Mouse (Mus musculus): ENCODE results near the gene Gm21294. TPM values are rescaled to one million over a fixed set of nuclear protein-coding genes. Genes with fewer than 3 reads are reported as not detected.
"Not testable (repeated sequence)": the region's sequence is repeated elsewhere in the genome, so short reads cannot be mapped to it uniquely, and the experiment has no call there.

Gene Gm21294
- polyA plus RNA-seq (2014; fragmentation: Nextera tagmentation; extraction: Ambion mirVana), result not detected in 2 replicates

- DNase-seq (ENCODE audit: low spot score); H3K4me2 ChIP-seq (ENCODE audit: low read length); H3K9ac ChIP-seq (ENCODE audit: low read length); H3K27ac ChIP-seq (ENCODE audit: low read depth, low read length); H3K36me3 ChIP-seq (ENCODE audit: control insufficient read depth, insufficient read depth, low read length); H3K9me3 ChIP-seq (replicated peaks; ENCODE audit: control insufficient read depth, low read length); H3K4me1 ChIP-seq (ENCODE audit: control insufficient read depth, insufficient read depth, low read length); H3K4me3 ChIP-seq (ENCODE audit: low read depth, low read length); ATAC-seq; H3K27me3 ChIP-seq (replicated peaks; ENCODE audit: control insufficient read depth, insufficient read depth, low read length): not testable (repeated sequence)
- no CpG with 5 or more reads among the region's 5 CpGs for WGBS
These were observed at the start of gene Gm21294 for GRCm38 (mm10) chrY:89052506-89052905. TSS of gene Gm21294 (plus strand) at chrY:89052806.

- no CpG with 5 or more reads among the region's 21 CpGs for WGBS
- not testable (repeated sequence) for H3K9me3 ChIP-seq (replicated peaks; ENCODE audit: control insufficient read depth, low read length); H3K4me1 ChIP-seq (ENCODE audit: control insufficient read depth, insufficient read depth, low read length); H3K27me3 ChIP-seq (replicated peaks; ENCODE audit: control insufficient read depth, insufficient read depth, low read length); H3K9ac ChIP-seq (ENCODE audit: low read length); ATAC-seq; H3K4me2 ChIP-seq (ENCODE audit: low read length); H3K27ac ChIP-seq (ENCODE audit: low read depth, low read length); H3K36me3 ChIP-seq (ENCODE audit: control insufficient read depth, insufficient read depth, low read length); DNase-seq (ENCODE audit: low spot score); H3K4me3 ChIP-seq (ENCODE audit: low read depth, low read length)
These were observed 73.6 kb downstream of the Gm21294 start for GRCm38 (mm10) chrY:89126246-89126645.

Measured in forebrain, embryonic 14.5 days (tissue).